Mouse (Mus musculus) myocyte (in vitro differentiated cells): ENCODE measurements around the gene Dnajc8. TPM values are rescaled to one million over a fixed set of nuclear protein-coding genes. Genes with fewer than 3 reads are reported as not detected.
"Not testable (repeated sequence)": the region's sequence is repeated elsewhere in the genome, so short reads cannot be mapped to it uniquely, and the experiment has no call there.

ENCODE experiments used
- H3K27me3 ChIP-seq: one replicate; pipeline ENCODE4 v1.6.1; 2011; ENCODE audit not compliant: control insufficient read depth, insufficient read depth, insufficient read length
- H3K36me3 ChIP-seq: one replicate; pipeline ENCODE4 v1.6.1; 2011; ENCODE audit not compliant: control insufficient read depth, insufficient read depth
- H3K4me2 ChIP-seq: one replicate; pipeline ENCODE4 v1.6.1; 2011; ENCODE audit warnings: low read depth, control low read depth
- H3K4me3 ChIP-seq: one replicate; pipeline ENCODE4 v1.5.1; 2011; ENCODE audit warnings: mild to moderate bottlenecking, control low read depth, moderate library complexity
- H3K79me2 ChIP-seq: one replicate; pipeline ENCODE4 v1.6.1; 2011; ENCODE audit not compliant: control insufficient read depth, insufficient read depth
- H3ac ChIP-seq: one replicate; pipeline ENCODE4 v1.6.1; 2011; ENCODE audit not compliant: control insufficient read depth, insufficient read length
- CEBPB ChIP-seq: IDR thresholded peaks from 2 replicates; pipeline ENCODE4 v1.6.1; 2011; ENCODE audit warnings: mild to moderate bottlenecking, moderate library complexity; ENCODE audit not compliant: poor library complexity, insufficient read depth, severe bottlenecking
- E2F4 ChIP-seq: IDR thresholded peaks from one replicate; pipeline ENCODE4 v1.6.1; 2011; ENCODE audit warnings: mild to moderate bottlenecking, control low read depth, moderate library complexity; ENCODE audit not compliant: insufficient read depth
- MAX ChIP-seq: IDR thresholded peaks from one replicate; pipeline ENCODE4 v1.6.1; 2011; ENCODE audit warnings: low read depth, mild to moderate bottlenecking, control low read depth
- MYOD1 ChIP-seq, 3 experiments: IDR thresholded peaks; one replicate each; pipeline ENCODE4 v1.6.1; 2011; ENCODE audit warnings: control low read depth in 2 of 3, low read depth in 2 of 3, mild to moderate bottlenecking in 2 of 3, moderate library complexity in 1 of 3; ENCODE audit not compliant: insufficient read length in 2 of 3, control insufficient read depth in 1 of 3
- MYOG ChIP-seq, 3 experiments: IDR thresholded peaks; one replicate each; pipeline ENCODE4 v1.6.1; 2011; ENCODE audit warnings: control low read depth in 2 of 3, low read depth in 2 of 3, mild to moderate bottlenecking in 2 of 3; ENCODE audit not compliant: insufficient read length in 2 of 3, control insufficient read depth in 1 of 3, insufficient read depth in 1 of 3
- POLR2A ChIP-seq: IDR thresholded peaks from one replicate; pipeline ENCODE4 v1.6.1; 2011; ENCODE audit warnings: low read depth, mild to moderate bottlenecking, control low read depth, moderate library complexity; ENCODE audit not compliant: insufficient read length
- POLR2AphosphoS2 ChIP-seq: IDR thresholded peaks from one replicate; pipeline ENCODE4 v1.6.1; 2011; ENCODE audit warnings: low read depth, control low read depth; ENCODE audit not compliant: insufficient read length
- REST ChIP-seq: IDR thresholded peaks from one replicate; pipeline ENCODE4 v1.6.1; 2011; ENCODE audit warnings: mild to moderate bottlenecking, control low read depth, moderate library complexity; ENCODE audit not compliant: insufficient read depth, insufficient read length
- SRF ChIP-seq: IDR thresholded peaks from one replicate; pipeline ENCODE4 v1.6.1; 2011; ENCODE audit warnings: low read depth; ENCODE audit not compliant: control insufficient read depth, insufficient read length
- TCF12 ChIP-seq: IDR thresholded peaks from one replicate; pipeline ENCODE4 v1.6.1; 2011; ENCODE audit warnings: mild to moderate bottlenecking, control low read depth; ENCODE audit not compliant: poor library complexity, insufficient read depth, severe bottlenecking
- TCF3 ChIP-seq: IDR thresholded peaks from one replicate; pipeline ENCODE4 v1.6.1; 2011; ENCODE audit warnings: low read depth, control low read depth; ENCODE audit not compliant: insufficient read length
- USF1 ChIP-seq: IDR thresholded peaks from one replicate; pipeline ENCODE4 v1.6.1; 2011; ENCODE audit warnings: low read depth, mild to moderate bottlenecking, control low read depth, moderate library complexity
- polyA plus RNA-seq: library from polyadenylated mRNA; unstranded; fragments of >200 nt; fragmentation: generic; extraction: Trizol; gene quantifications from one replicate; pipeline ENCODE4 v1.2.1, GENCODE M21; 2012; ENCODE audit warnings: missing spikeins

Dnajc8 gene
- polyA plus RNA-seq, 1 experiment: 95.1 TPM

- TF ChIP-seq CEBPB (no peak), SRF (no peak), TCF12 (no peak), REST (no peak), POLR2AphosphoS2 (no peak), TCF3 (no peak), MYOG (IDR thresholded peaks at IDR 0.05; ENCODE audit: control insufficient read depth in 1 of 3, insufficient read depth in 1 of 3, insufficient read length in 2 of 3, low read depth in 2 of 3) (no peak)
These were observed 55.3 kb downstream of the Dnajc8 start for GRCm38 (mm10) chr4:132590642-132591041.

GRCm38 (mm10) chr4:132592958-132593357 lies 57.6 kb downstream of the Dnajc8 start:
- Histone ChIP-seq H3K79me2 (no peaks in the 10 kb centered on the region), H3ac (no peak overlapping the region), H3K4me2 (no peak overlapping the region), H3K27me3 (no peaks in the 10 kb centered on the region), H3K36me3 (no peaks in the 10 kb centered on the region), H3K4me3 (no peak overlapping the region)
- no peak for TF ChIP-seq TCF3
- no peak for TF ChIP-seq E2F4
- no peak for TF ChIP-seq MYOG (IDR thresholded peaks at IDR 0.05; ENCODE audit: control insufficient read depth in 1 of 3, insufficient read depth in 1 of 3, insufficient read length in 2 of 3, low read depth in 2 of 3)
- no peak for TF ChIP-seq REST
- no peak for TF ChIP-seq POLR2AphosphoS2

More at GRCm38 (mm10) chr4:132590642-132591041, 55.3 kb downstream of the Dnajc8 start:
- H3K27me3 ChIP-seq: no peaks in the 10 kb centered on the region
- H3K4me3 ChIP-seq: no peak overlapping the region
- no peaks in the 10 kb centered on the region for H3K79me2 ChIP-seq
- no peak overlapping the region for H3K4me2 ChIP-seq
- H3K36me3 ChIP-seq: no peaks in the 10 kb centered on the region
- no peak overlapping the region for H3ac ChIP-seq

- H3K36me3 ChIP-seq: no peaks in the 10 kb centered on the region
- H3K79me2 ChIP-seq: no peaks in the 10 kb centered on the region
- no peak overlapping the region for H3ac ChIP-seq
- no peak overlapping the region for H3K4me2 ChIP-seq
- H3K27me3 ChIP-seq: no peaks in the 10 kb centered on the region
- TF ChIP-seq SRF (no peak), MAX (no peak), TCF3 (no peak), MYOG (IDR thresholded peaks at IDR 0.05; ENCODE audit: control insufficient read depth in 1 of 3, insufficient read depth in 1 of 3, insufficient read length in 2 of 3, low read depth in 2 of 3) (no peak), POLR2AphosphoS2 (no peak), MYOD1 (IDR thresholded peaks at IDR 0.05; ENCODE audit: control insufficient read depth in 1 of 3, insufficient read length in 2 of 3, low read depth in 2 of 3) (no peak), TCF12 (no peak), POLR2A (no peak), CEBPB (no peak), REST (no peak), E2F4 (no peak), USF1 (no peak)
- H3K4me3 ChIP-seq: no peak overlapping the region
These were observed 58.8 kb downstream of the Dnajc8 start for GRCm38 (mm10) chr4:132594191-132594590.

- Histone ChIP-seq H3K4me2 (no peak overlapping the region), H3K79me2 (no peaks in the 10 kb centered on the region), H3ac (no peak overlapping the region), H3K36me3 (no peaks in the 10 kb centered on the region), H3K27me3 (no peaks in the 10 kb centered on the region), H3K4me3 (no peak overlapping the region)
- TF ChIP-seq REST: no peak
- no peak for TF ChIP-seq SRF
These were observed 63.5 kb downstream of the Dnajc8 start for GRCm38 (mm10) chr4:132598861-132599260.

- no peak overlapping the region for H3ac ChIP-seq
- H3K36me3 ChIP-seq: no peaks in the 10 kb centered on the region
- H3K27me3 ChIP-seq: no peaks in the 10 kb centered on the region
- H3K4me3 ChIP-seq: no peak overlapping the region
- H3K4me2 ChIP-seq: no peak overlapping the region
- no peak for TF ChIP-seq MAX
- no peak for TF ChIP-seq CEBPB
- no peak for TF ChIP-seq E2F4
- no peak for TF ChIP-seq REST
- no peak for TF ChIP-seq MYOG (IDR thresholded peaks at IDR 0.05; ENCODE audit: control insufficient read depth in 1 of 3, insufficient read depth in 1 of 3, insufficient read length in 2 of 3, low read depth in 2 of 3)
- TF ChIP-seq USF1: no peak
- no peak for TF ChIP-seq SRF
- H3K79me2 ChIP-seq: no peaks in the 10 kb centered on the region
These were observed 64.4 kb downstream of the Dnajc8 start for GRCm38 (mm10) chr4:132599764-132600163.

GRCm38 (mm10) chr4:132600465-132600864 lies 65.1 kb downstream of the Dnajc8 start:
- Histone ChIP-seq H3K36me3 (no peaks in the 10 kb centered on the region), H3ac (no peak overlapping the region), H3K27me3 (no peaks in the 10 kb centered on the region), H3K4me2 (no peak overlapping the region), H3K79me2 (no peaks in the 10 kb centered on the region), H3K4me3 (no peak overlapping the region)
- TF ChIP-seq MAX: no peak
- no peak for TF ChIP-seq TCF3
- no peak for TF ChIP-seq TCF12
- TF ChIP-seq SRF: no peak
- TF ChIP-seq E2F4: no peak
- TF ChIP-seq REST: no peak
- no peak for TF ChIP-seq MYOD1 (IDR thresholded peaks at IDR 0.05; ENCODE audit: control insufficient read depth in 1 of 3, insufficient read length in 2 of 3, low read depth in 2 of 3)
- no peak for TF ChIP-seq CEBPB
- no peak for TF ChIP-seq POLR2AphosphoS2

- H3K4me3 ChIP-seq, H3ac ChIP-seq, H3K27me3 ChIP-seq, H3K79me2 ChIP-seq, H3K36me3 ChIP-seq, H3K4me2 ChIP-seq: not testable (repeated sequence)
These were observed 65.9 kb downstream of the Dnajc8 start for GRCm38 (mm10) chr4:132601242-132601641.
